Mouse (Mus musculus): Measurements from ENCODE around the gene Tomm70a. TPM values are rescaled to one million over a fixed set of nuclear protein-coding genes. Genes with fewer than 3 reads are reported as not detected.

The Tomm70a gene
- polyA plus RNA-seq, 1 experiment from 2014 or later: 41.5 TPM

- H3K4me3 ChIP-seq (replicated peaks; ENCODE audit: low read depth, low read length): no peak overlapping the region
- H3K4me2 ChIP-seq (ENCODE audit: low read length): no peak overlapping the region
- WGBS: 95% methylated on average over 6 of the region's 6 CpGs
- no peaks in the 10 kb centered on the region for H3K9me3 ChIP-seq (replicated peaks; ENCODE audit: low read length)
- H3K9ac ChIP-seq (ENCODE audit: low read depth, low read length): no peak overlapping the region
- peaks cover 20% of the 10 kb centered on the region; the same call in 1 of the 2 replicates for H3K36me3 ChIP-seq (ENCODE audit: insufficient read depth, low read length)
- ATAC-seq (replicated peaks; ENCODE audit: low FRiP score, low read depth) (no peak), DNase-seq (ENCODE audit: low spot score) (no peak)
- TF ChIP-seq CTCF (IDR thresholded peaks at IDR 0.05; ENCODE audit: low read depth): no peak
- H3K27ac ChIP-seq: no peak overlapping the region
- H3K4me1 ChIP-seq (replicated peaks; ENCODE audit: insufficient read depth, low read length): no peaks in the 10 kb centered on the region
- H3K27me3 ChIP-seq (ENCODE audit: insufficient read depth, low read length): no peaks in the 10 kb centered on the region
Observed at GRCm38 (mm10) chr16:57133611-57134010, 12.1 kb downstream of the Tomm70a start.

GRCm38 (mm10) chr16:57144741-57145140, 23.2 kb downstream of the Tomm70a start:
- no peaks in the 10 kb centered on the region for H3K9me3 ChIP-seq (replicated peaks; ENCODE audit: low read length)
- no peak overlapping the region for H3K27ac ChIP-seq
- no peaks in the 10 kb centered on the region for H3K27me3 ChIP-seq (ENCODE audit: insufficient read depth, low read length)
- WGBS: 92% methylated on average over 5 of the region's 5 CpGs
- H3K4me1 ChIP-seq (replicated peaks; ENCODE audit: insufficient read depth, low read length): no peaks in the 10 kb centered on the region
- ATAC-seq (replicated peaks; ENCODE audit: low FRiP score, low read depth) (no peak), DNase-seq (ENCODE audit: low spot score) (no peak)
- H3K36me3 ChIP-seq (ENCODE audit: insufficient read depth, low read length): peaks cover 18% of the 10 kb centered on the region
- no peak overlapping the region for H3K9ac ChIP-seq (ENCODE audit: low read depth, low read length)
- TF ChIP-seq CTCF (IDR thresholded peaks at IDR 0.05; ENCODE audit: low read depth): no peak
- H3K4me3 ChIP-seq (replicated peaks; ENCODE audit: low read depth, low read length): no peak overlapping the region
- no peak overlapping the region for H3K4me2 ChIP-seq (ENCODE audit: low read length)

GRCm38 (mm10) chr16:57151437-57151836, 29.9 kb downstream of the Tomm70a start:
- Histone ChIP-seq H3K36me3 (ENCODE audit: insufficient read depth, low read length) (peaks cover 19% of the 10 kb centered on the region), H3K27ac (no peak overlapping the region), H3K4me2 (ENCODE audit: low read length) (no peak overlapping the region), H3K9me3 (replicated peaks; ENCODE audit: low read length) (no peaks in the 10 kb centered on the region), H3K4me1 (replicated peaks; ENCODE audit: insufficient read depth, low read length) (no peaks in the 10 kb centered on the region), H3K27me3 (ENCODE audit: insufficient read depth, low read length) (no peaks in the 10 kb centered on the region), H3K9ac (ENCODE audit: low read depth, low read length) (no peak overlapping the region), H3K4me3 (replicated peaks; ENCODE audit: low read depth, low read length) (no peak overlapping the region)
- WGBS: 92% methylated on average over 4 of the region's 4 CpGs
- DNase-seq (ENCODE audit: low spot score) (no peak), ATAC-seq (replicated peaks; ENCODE audit: low FRiP score, low read depth) (no peak)
- TF ChIP-seq CTCF (IDR thresholded peaks at IDR 0.05; ENCODE audit: low read depth): no peak

GRCm38 (mm10) chr16:57155899-57156298, 34.4 kb downstream of the Tomm70a start:
- no peaks in the 10 kb centered on the region for H3K4me1 ChIP-seq (replicated peaks; ENCODE audit: insufficient read depth, low read length)
- DNase-seq (ENCODE audit: low spot score): no peak
- ATAC-seq (replicated peaks; ENCODE audit: low FRiP score, low read depth): no peak
- H3K27ac ChIP-seq: no peak overlapping the region
- TF ChIP-seq CTCF (IDR thresholded peaks at IDR 0.05; ENCODE audit: low read depth): no peak
- peaks cover 19% of the 10 kb centered on the region for H3K36me3 ChIP-seq (ENCODE audit: insufficient read depth, low read length)
- no peaks in the 10 kb centered on the region for H3K9me3 ChIP-seq (replicated peaks; ENCODE audit: low read length)
- no peak overlapping the region for H3K4me2 ChIP-seq (ENCODE audit: low read length)
- H3K27me3 ChIP-seq (ENCODE audit: insufficient read depth, low read length): no peaks in the 10 kb centered on the region
- no peak overlapping the region for H3K4me3 ChIP-seq (replicated peaks; ENCODE audit: low read depth, low read length)
- H3K9ac ChIP-seq (ENCODE audit: low read depth, low read length): no peak overlapping the region

- ATAC-seq (replicated peaks; ENCODE audit: low FRiP score, low read depth): no peak; the same call in 1 of the 2 replicates
- WGBS: 78% methylated on average over 4 of the region's 4 CpGs
- Histone ChIP-seq H3K36me3 (ENCODE audit: insufficient read depth, low read length) (peaks cover 27% of the 10 kb centered on the region), H3K4me1 (replicated peaks; ENCODE audit: insufficient read depth, low read length) (no peaks in the 10 kb centered on the region), H3K27ac (no peak overlapping the region), H3K27me3 (ENCODE audit: insufficient read depth, low read length) (no peaks in the 10 kb centered on the region), H3K4me3 (replicated peaks; ENCODE audit: low read depth, low read length) (no peak overlapping the region), H3K9me3 (replicated peaks; ENCODE audit: low read length) (no peaks in the 10 kb centered on the region), H3K9ac (ENCODE audit: low read depth, low read length) (no peak overlapping the region), H3K4me2 (ENCODE audit: low read length) (no peak overlapping the region)
- no peak for DNase-seq (ENCODE audit: low spot score)
- no peak for TF ChIP-seq CTCF (IDR thresholded peaks at IDR 0.05; ENCODE audit: low read depth)
Observed at GRCm38 (mm10) chr16:57157076-57157475, 35.6 kb downstream of the Tomm70a start.

- Histone ChIP-seq H3K9me3 (replicated peaks; ENCODE audit: low read length) (no peaks in the 10 kb centered on the region), H3K27ac (no peak overlapping the region), H3K4me2 (ENCODE audit: low read length) (no peak overlapping the region), H3K36me3 (ENCODE audit: insufficient read depth, low read length) (peaks cover 27% of the 10 kb centered on the region), H3K4me1 (replicated peaks; ENCODE audit: insufficient read depth, low read length) (no peaks in the 10 kb centered on the region), H3K4me3 (replicated peaks; ENCODE audit: low read depth, low read length) (no peak overlapping the region), H3K27me3 (ENCODE audit: insufficient read depth, low read length) (no peaks in the 10 kb centered on the region), H3K9ac (ENCODE audit: low read depth, low read length) (no peak overlapping the region)
- no peak for DNase-seq (ENCODE audit: low spot score)
- TF ChIP-seq CTCF (IDR thresholded peaks at IDR 0.05; ENCODE audit: low read depth): no peak
- 72% methylated on average over 4 of the region's 4 CpGs for WGBS
- ATAC-seq (replicated peaks; ENCODE audit: low FRiP score, low read depth): no peak
Observed at GRCm38 (mm10) chr16:57157728-57158127, 36.2 kb downstream of the Tomm70a start.

GRCm38 (mm10) chr16:57159835-57160234, 38.3 kb downstream of the Tomm70a start:
- DNase-seq (ENCODE audit: low spot score) (no peak), ATAC-seq (replicated peaks; ENCODE audit: low FRiP score, low read depth) (no peak)
- Histone ChIP-seq H3K9me3 (replicated peaks; ENCODE audit: low read length) (no peaks in the 10 kb centered on the region), H3K4me1 (replicated peaks; ENCODE audit: insufficient read depth, low read length) (no peaks in the 10 kb centered on the region), H3K9ac (ENCODE audit: low read depth, low read length) (no peak overlapping the region), H3K36me3 (ENCODE audit: insufficient read depth, low read length) (peaks cover 27% of the 10 kb centered on the region), H3K27ac (no peak overlapping the region), H3K27me3 (ENCODE audit: insufficient read depth, low read length) (no peaks in the 10 kb centered on the region), H3K4me2 (ENCODE audit: low read length) (no peak overlapping the region), H3K4me3 (replicated peaks; ENCODE audit: low read depth, low read length) (no peak overlapping the region)
- TF ChIP-seq CTCF (IDR thresholded peaks at IDR 0.05; ENCODE audit: low read depth): no peak
- WGBS: 62% methylated on average over 7 of the region's 7 CpGs
